Mouse (Mus musculus) erythroblast, embryonic 14.5 days (primary cell): Measurements from ENCODE around the gene Usp16. TPM values are rescaled to one million over a fixed set of nuclear protein-coding genes. Genes with fewer than 3 reads are reported as not detected.
"Not testable (repeated sequence)": the region's sequence is repeated elsewhere in the genome, so short reads cannot be mapped to it uniquely, and the experiment has no call there.

ENCODE experiments used
- H3K27me3 ChIP-seq: 2 replicates; pipeline ENCODE4 v1.6.1; 2012; ENCODE audit warnings: inconsistent platforms; ENCODE audit not compliant: control insufficient read depth
- H3K36me3 ChIP-seq: 2 replicates; pipeline ENCODE4 v1.6.1; 2012; ENCODE audit warnings: mild to moderate bottlenecking, inconsistent platforms; ENCODE audit not compliant: control insufficient read depth
- H3K4me1 ChIP-seq: 2 replicates; pipeline ENCODE4 v1.6.1; 2012; ENCODE audit warnings: inconsistent platforms; ENCODE audit not compliant: control insufficient read depth
- H3K4me3 ChIP-seq: replicated peaks from 2 replicates; pipeline ENCODE3; 2012; ENCODE audit warnings: moderate library complexity, mild to moderate bottlenecking, inconsistent platforms
- H3K9me3 ChIP-seq: 2 replicates; pipeline ENCODE4 v1.6.1; 2012; ENCODE audit warnings: low read length, inconsistent platforms, mixed read lengths; ENCODE audit not compliant: control insufficient read depth
- GATA1 ChIP-seq: IDR thresholded peaks from 2 replicates; pipeline ENCODE4 v1.6.1; 2012; ENCODE audit warnings: low read length, inconsistent platforms, mixed read lengths
- TAL1 ChIP-seq: IDR thresholded peaks from 3 replicates; pipeline ENCODE4 v1.6.1; 2012; ENCODE audit warnings: low read length, inconsistent platforms, mixed read lengths
- polyA plus RNA-seq: library from polyadenylated mRNA; stranded (reverse); fragments of >175 nt; gene quantifications from 2 replicates; pipeline ENCODE4 v1.2.3, GENCODE M21; 2012

Usp16 gene
- polyA plus RNA-seq, 1 experiment = 1.1 TPM

DNA sequence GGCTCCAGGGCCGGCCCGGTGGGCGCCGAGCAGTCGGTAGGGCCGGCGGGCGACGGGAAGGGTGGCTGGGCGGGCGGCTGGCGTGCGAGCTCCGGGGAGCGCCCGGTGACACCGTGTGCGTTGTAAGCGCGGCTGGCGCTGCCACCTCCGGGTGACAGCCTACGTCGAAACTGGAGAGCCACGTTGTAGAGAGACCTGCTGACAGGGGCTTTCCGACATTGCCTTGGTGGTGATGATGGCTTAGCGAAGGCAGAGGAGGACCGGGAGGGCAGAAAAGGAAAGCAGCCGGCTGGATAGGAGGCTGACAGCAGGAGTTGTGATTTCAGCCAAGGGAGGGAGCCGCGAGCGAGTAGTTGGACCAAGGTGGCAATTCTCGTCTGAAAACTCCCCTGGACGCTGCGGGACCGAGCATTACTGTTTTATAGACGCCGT is 693 bp downstream of the Usp16 start:
- peaks cover 2% of the 10 kb centered on the region; the same call in 1 of the 2 replicates for H3K9me3 ChIP-seq
- TF ChIP-seq GATA1 (no peak), TAL1 (no peak)
- H3K4me3 ChIP-seq = peak overlapping the region; percentile 95
- H3K36me3 ChIP-seq = peaks cover 13% of the 10 kb centered on the region
- no peaks in the 10 kb centered on the region; the same call in 1 of the 2 replicates for H3K27me3 ChIP-seq
- peaks cover 34% of the 10 kb centered on the region for H3K4me1 ChIP-seq

DNA sequence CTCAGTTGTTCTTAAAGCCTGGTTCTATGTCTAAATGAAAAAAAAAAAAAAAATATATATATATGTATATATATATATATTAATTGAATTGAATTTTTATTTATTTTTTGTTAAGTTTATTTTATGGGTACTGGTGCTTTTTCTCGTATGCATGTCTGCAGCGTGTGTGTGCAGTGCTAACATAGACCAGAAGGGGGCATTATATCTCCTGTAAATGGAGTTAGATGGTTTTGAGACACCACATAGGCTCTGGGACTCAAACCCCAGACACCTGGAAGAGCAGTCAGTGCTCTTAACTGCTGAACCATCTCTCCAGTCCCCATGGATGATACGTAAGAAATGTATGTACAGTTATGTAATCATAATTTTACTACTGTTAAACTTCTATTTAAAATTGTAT is 4.2 kb downstream of the Usp16 start:
- Histone ChIP-seq H3K36me3 (peaks cover 45% of the 10 kb centered on the region), H3K27me3 (no peaks in the 10 kb centered on the region), H3K4me3 (no peak overlapping the region), H3K9me3 (no peaks in the 10 kb centered on the region), H3K4me1 (peaks cover 31% of the 10 kb centered on the region)
- TF ChIP-seq GATA1 (no peak), TAL1 (no peak)

DNA sequence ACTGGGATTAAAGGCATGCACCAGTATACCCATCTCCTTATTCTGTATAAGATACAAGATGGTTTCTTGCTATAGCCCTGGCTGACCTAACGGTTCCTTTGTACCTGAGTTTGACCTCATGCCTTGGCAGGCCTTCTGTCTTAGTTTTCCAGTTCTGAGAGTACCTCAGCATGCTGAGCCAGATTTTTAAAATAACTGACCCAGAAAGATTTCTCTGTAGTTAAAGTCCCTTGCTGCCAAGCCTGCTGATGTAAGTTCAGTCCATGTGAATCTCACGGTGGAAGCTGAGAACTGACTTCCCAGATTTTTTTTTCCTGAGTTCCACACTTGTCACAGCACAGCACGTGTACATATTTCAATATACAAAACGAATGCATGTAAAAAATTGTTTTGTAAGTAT is 16.1 kb downstream of the Usp16 start:
- peaks cover 87% of the 10 kb centered on the region for H3K36me3 ChIP-seq
- no peaks in the 10 kb centered on the region for H3K9me3 ChIP-seq
- no peaks in the 10 kb centered on the region for H3K4me1 ChIP-seq
- TF ChIP-seq GATA1 (no peak), TAL1 (no peak)
- H3K27me3 ChIP-seq = no peaks in the 10 kb centered on the region
- H3K4me3 ChIP-seq = no peak overlapping the region

DNA sequence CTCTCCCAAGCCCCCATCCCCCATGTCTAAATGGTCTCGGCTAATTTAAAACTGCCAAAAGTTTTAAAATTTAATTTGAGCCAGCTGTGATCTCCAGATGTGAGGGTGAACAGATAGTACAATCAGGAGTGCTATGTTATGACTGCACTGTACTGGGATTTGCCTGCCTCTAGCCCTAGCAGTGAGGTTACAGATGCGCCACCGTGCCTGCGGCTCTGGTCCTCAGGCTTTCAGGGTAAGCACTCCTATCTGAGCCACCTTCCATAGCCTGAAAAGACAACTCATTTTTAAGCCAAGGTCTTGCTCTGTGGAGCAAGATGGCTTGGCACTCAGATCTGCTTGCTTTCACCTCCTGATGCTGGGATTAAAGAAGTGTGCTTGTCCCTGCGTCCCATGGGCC is 29.9 kb downstream of the Usp16 start:
- H3K36me3 ChIP-seq = peaks cover 91% of the 10 kb centered on the region
- no peak for TF ChIP-seq GATA1
- no peak for TF ChIP-seq TAL1
- no peaks in the 10 kb centered on the region for H3K4me1 ChIP-seq
- H3K9me3 ChIP-seq = no peaks in the 10 kb centered on the region
- H3K4me3 ChIP-seq = no peak overlapping the region
- H3K27me3 ChIP-seq = no peaks in the 10 kb centered on the region

DNA sequence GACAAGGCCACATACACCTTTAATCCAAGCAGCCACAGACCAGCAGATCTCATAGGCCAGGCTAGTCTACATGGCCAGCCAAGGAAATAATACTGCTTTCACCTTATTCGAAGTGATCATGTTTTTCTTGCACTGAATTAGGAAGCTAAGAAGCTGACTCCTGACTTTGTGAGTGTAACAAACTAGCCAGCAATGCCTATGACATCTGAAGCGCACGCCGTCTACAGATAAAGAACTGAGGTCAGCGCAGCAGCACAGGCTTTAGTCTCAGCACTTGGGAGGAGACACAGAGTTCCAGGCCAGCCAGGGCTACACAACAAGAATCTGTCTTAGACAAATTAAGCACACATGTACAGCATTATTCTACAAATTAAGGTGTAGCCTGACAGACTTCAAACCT is 32.2 kb downstream of the Usp16 start:
- H3K4me1 ChIP-seq = no peaks in the 10 kb centered on the region
- TF ChIP-seq GATA1 = no peak
- TF ChIP-seq TAL1 = no peak
- no peaks in the 10 kb centered on the region for H3K9me3 ChIP-seq
- no peak overlapping the region for H3K4me3 ChIP-seq
- H3K36me3 ChIP-seq = peaks cover 96% of the 10 kb centered on the region
- H3K27me3 ChIP-seq = no peaks in the 10 kb centered on the region

DNA sequence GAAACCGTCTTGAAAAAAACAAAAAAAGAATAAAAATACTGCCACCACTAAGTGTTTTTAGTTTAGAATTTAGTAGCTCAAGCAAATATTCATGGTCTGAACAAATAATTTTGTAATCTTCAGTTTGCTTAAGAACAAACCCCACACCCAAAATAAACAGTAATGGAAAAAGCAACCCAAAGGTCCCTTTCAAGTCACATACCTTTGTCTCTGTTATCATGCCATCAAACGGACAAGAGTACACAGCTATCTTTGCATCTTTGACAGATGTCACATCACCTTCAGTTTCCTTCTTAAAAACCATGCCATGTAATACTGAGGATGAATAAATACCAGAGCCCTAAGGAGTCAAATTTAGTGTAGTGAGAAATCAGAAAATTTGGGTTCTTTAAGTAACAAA is 34.1 kb downstream of the Usp16 start:
- Histone ChIP-seq H3K27me3 (no peaks in the 10 kb centered on the region), H3K9me3 (no peaks in the 10 kb centered on the region), H3K4me3 (no peak overlapping the region), H3K4me1 (no peaks in the 10 kb centered on the region), H3K36me3 (peaks cover 97% of the 10 kb centered on the region)
- TF ChIP-seq TAL1 = no peak
- TF ChIP-seq GATA1 = no peak

DNA sequence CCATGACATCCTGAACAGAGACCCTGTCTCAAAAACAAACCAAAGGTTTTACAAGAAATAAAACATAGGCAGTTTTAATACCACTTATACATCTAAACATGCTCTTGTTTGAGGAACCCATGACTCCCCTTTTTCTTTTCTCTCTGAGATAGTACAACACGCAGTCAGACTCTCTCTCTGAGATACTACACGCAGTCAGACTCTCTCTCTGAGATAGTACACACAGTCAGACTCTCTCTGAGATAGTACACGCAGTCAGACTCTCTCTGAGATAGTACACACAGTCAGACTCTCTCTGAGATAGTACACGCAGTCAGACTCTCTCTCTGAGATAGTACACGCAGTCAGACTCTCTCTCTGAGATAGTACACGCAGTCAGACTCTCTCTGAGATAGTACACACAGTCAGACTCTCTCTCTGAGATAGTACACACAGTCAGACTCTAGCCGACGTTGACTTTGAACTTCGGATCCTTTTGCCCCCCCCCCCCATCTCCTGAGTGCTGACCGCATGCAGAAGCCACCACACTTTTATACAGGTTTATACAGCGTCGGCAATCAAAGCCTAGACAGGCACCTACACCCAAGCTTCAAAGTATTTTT is 37.8 kb downstream of the Usp16 start:
- not testable (repeated sequence) for H3K27me3 ChIP-seq, H3K9me3 ChIP-seq, H3K4me3 ChIP-seq
- Histone ChIP-seq H3K4me1 (peaks cover 26% of the 10 kb centered on the region), H3K36me3 (peaks cover 70% of the 10 kb centered on the region)

DNA sequence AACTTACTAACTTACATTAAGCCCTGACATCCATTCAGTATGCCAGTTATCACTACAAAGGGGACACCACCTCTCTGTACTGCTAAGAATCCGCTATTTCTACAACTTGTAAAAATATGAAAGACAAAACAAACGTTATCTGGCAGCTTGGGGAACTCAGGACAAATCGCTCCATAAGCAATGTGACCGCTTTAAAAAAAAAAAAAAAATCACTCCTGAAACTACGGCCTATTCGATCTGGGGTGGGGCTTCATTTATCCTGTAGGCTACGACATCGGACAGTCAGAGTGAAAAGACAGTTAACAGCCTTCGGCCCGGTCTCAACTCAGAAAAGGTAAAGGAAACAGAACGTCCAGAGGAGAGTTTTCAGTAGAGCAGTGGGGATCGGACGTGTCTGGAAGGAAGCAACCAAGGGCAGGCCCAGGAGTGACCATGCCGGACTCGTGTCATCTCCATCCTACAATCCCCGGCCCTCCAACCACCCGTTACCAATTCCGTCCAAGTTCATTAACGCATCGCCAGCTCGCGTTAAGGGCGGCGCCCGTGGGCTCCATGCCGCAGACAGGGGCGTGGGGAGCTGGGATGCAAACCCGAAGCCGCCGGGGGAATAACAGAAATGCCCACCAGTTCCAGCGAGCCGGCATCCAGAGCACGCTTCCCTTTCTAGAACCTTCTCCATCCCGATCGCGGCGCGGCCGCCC is 40.6 kb downstream of the Usp16 start:
- Histone ChIP-seq H3K27me3 (no peaks in the 10 kb centered on the region), H3K9me3 (no peaks in the 10 kb centered on the region)
- TF ChIP-seq TAL1 (no peak), GATA1 (no peak)

DNA sequence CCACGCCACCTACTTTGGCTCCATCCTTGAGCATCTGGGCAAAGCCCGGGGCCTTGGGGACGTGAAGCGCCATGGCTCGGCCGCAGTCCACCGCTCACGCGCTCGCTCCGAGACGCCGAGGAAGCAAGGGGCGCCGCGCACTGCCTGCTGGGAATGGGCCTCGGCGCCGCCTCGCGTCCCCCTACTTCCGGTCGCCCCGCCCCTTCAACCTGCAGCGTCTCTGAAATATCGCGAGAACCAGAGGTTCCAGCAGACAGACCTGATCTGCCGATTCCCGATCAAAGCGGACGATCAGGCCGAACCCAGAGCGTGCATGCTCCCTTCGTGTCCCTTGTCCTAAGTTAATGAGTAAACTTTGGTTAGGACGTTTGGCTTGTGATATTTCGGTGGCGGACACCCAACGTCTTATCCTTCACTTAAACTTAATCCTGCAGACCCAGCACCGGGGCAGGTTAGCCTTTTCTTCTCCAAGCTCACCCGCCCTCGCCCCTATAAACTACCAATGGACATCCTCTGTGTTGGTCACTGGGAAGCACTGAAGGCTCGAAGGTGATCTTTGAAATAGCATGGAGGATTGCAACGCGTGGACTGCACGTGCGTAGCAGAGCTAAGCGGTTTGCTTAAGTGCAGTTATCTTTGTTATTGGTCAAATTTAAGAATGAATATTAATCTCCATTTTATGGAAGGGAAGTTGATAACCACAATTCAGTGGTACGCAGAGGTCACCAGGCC is 41.4 kb downstream of the Usp16 start, which contains the start of gene Cct8:
TSS of gene Cct8 (minus strand) at position 158 of the 732 bp plus-strand sequence.
- TF ChIP-seq TAL1 (no peak), GATA1 (no peak)
- H3K36me3 ChIP-seq = peaks cover 36% of the 10 kb centered on the region
- no peaks in the 10 kb centered on the region for H3K9me3 ChIP-seq

More for the DNA sequence above, 40.6 kb downstream of the Usp16 start:
- H3K4me3 ChIP-seq = peak overlapping the region; percentile 79
- H3K4me1 ChIP-seq = peaks cover 35% of the 10 kb centered on the region
- peaks cover 43% of the 10 kb centered on the region for H3K36me3 ChIP-seq

More for the DNA sequence above, 41.4 kb downstream of the Usp16 start, which contains the start of gene Cct8:
- no peaks in the 10 kb centered on the region for H3K27me3 ChIP-seq
- peak within 1 kb of the TSS; percentile 79 for H3K4me3 ChIP-seq
- peaks cover 38% of the 10 kb centered on the region for H3K4me1 ChIP-seq
